Mouse (Mus musculus): Measurements from ENCODE around the gene Arhgef3.

GRCm38 (mm10) chr14:27220297-27220696 is 105.6 kb downstream of the Arhgef3 start:
- TF ChIP-seq POLR2A (IDR thresholded peaks at IDR 0.05; ENCODE audit: borderline replicate concordance, extremely low read depth, low read depth, low read length) (no peak), CTCF (IDR thresholded peaks at IDR 0.05; ENCODE audit: insufficient read depth, low read length) (no peak)

Data from lung, adult 2 months (tissue).